Mouse (Mus musculus): ENCODE measurements at regions not wholly inside any gene's neighbourhood (a gene's known extent, or its start where the extent isn't known, plus 50 kb on each side); places are given as distances from the start of the nearest gene placed in this dataset.

- TF ChIP-seq CTCF (conservative IDR thresholded peaks at IDR 0.05; ENCODE audit: insufficient read depth, insufficient read length, low read depth, low read length) (no peak), POLR2A (IDR thresholded peaks at IDR 0.05; ENCODE audit: low read depth, low read length) (no peak)
Measured at GRCm38 (mm10) chr10:96957019-96957418, 340.2 kb downstream of the Btg1 start.

Data from kidney, adult 2 months (tissue).